9 mouse cellular contexts compared by ENCODE assay signal in the genomic region with DNA sequence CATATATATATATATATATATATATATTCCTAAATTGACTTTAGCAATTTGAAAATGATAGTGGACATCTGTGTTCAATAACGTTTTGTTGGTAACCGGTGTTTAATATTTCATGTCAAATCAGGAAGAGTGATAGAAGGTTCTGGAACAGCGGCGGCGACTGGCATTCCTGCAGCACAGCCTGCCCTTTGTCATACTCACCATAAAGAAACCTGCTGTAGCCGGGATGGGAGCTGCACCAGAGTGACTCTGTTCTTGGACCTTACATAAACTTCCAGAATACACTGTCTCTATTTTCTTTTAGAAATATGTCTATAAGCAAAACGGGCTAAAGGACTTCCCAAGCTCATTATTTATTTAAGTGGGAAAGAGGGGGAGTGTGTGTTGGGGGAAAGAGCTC.
DNase-seq lines count a peak whose midpoint lies in the region; ATAC-seq lines count a peak whose summit lies in the region.
"Had no signal": no experiment of that assay in that cellular context is flagged by ENCODE, and none has a peak within 500 bp of the region (broad histone marks: within the 10 kb centered on the region; RNA-seq: fewer than 3 reads in every experiment).

No protein-coding gene starts in this region.

- WGBS in kidney, embryonic 15.5 days, result 37% methylated on average over 7 of the region's 7 CpGs
- 31% methylated on average over 7 of the region's 7 CpGs for WGBS in embryonic facial prominence, embryonic 13.5 days
- 57% methylated on average over 7 of the region's 7 CpGs for WGBS in forebrain, embryonic 15.5 days
- 65% methylated on average over 7 of the region's 7 CpGs for WGBS in midbrain, embryonic 15.5 days

- H3K4me2 ChIP-seq in kidney, embryonic 15.5 days, result 0 out of 2 replicates have a peak overlapping the region, but pooled peaks have one; percentile 23
- H3K4me2 ChIP-seq in embryonic facial prominence, embryonic 13.5 days, result 0 out of 2 replicates have a peak overlapping the region, but pooled peaks have one; percentile 22
- no peak overlapping the region for H3K4me2 ChIP-seq in forebrain, embryonic 15.5 days (replicated peaks)
- no peak overlapping the region for H3K4me2 ChIP-seq in midbrain, embryonic 15.5 days

- H3K4me1 ChIP-seq in kidney, embryonic 15.5 days, result peaks cover 8% of the 10 kb centered on the region
- no peaks in the 10 kb centered on the region for H3K4me1 ChIP-seq in embryonic facial prominence, embryonic 13.5 days
- H3K4me1 ChIP-seq in forebrain, embryonic 15.5 days, result peaks cover 5% of the 10 kb centered on the region; the same call in 1 of the 2 replicates
- no peaks in the 10 kb centered on the region for H3K4me1 ChIP-seq in midbrain, embryonic 15.5 days

- no peak for DNase-seq in kidney, adult 8-10 months
- no peak for DNase-seq in layer of hippocampus, postnatal 14 days (ENCODE audit: low spot score in 2 of 2)
- DNase-seq in urinary bladder, adult 2 months (ENCODE audit: low spot score), result no peak
- no peak for DNase-seq in layer of hippocampus, adult 9-10 months (ENCODE audit: low spot score)
- DNase-seq: right cerebral cortex, postnatal 14 days had no signal

- H3K9ac ChIP-seq in kidney, embryonic 15.5 days, result no peak overlapping the region
- H3K9ac ChIP-seq in embryonic facial prominence, embryonic 13.5 days, result no peak overlapping the region
- H3K9ac ChIP-seq in forebrain, embryonic 15.5 days (replicated peaks), result no peak overlapping the region
- no peak overlapping the region for H3K9ac ChIP-seq in midbrain, embryonic 15.5 days

- 0 out of 2 replicates have a peak, but pooled peaks cover 5% of the 10 kb centered on the region for H3K27me3 ChIP-seq in kidney, embryonic 15.5 days
- peaks cover 9% of the 10 kb centered on the region; the same call in 1 of the 2 replicates for H3K27me3 ChIP-seq in embryonic facial prominence, embryonic 13.5 days
- no peaks in the 10 kb centered on the region for H3K27me3 ChIP-seq in forebrain, embryonic 15.5 days
- no peaks in the 10 kb centered on the region for H3K27me3 ChIP-seq in midbrain, embryonic 15.5 days (replicated peaks)

- no peak overlapping the region for H3K27ac ChIP-seq in kidney, embryonic 15.5 days
- no peak overlapping the region for H3K27ac ChIP-seq in embryonic facial prominence, embryonic 13.5 days
- H3K27ac ChIP-seq in forebrain, embryonic 15.5 days (replicated peaks), result no peak overlapping the region
- no peak overlapping the region for H3K27ac ChIP-seq in midbrain, embryonic 15.5 days

- H3K36me3 ChIP-seq in kidney, embryonic 15.5 days, result no peaks in the 10 kb centered on the region
- H3K36me3 ChIP-seq in embryonic facial prominence, embryonic 13.5 days, result no peaks in the 10 kb centered on the region
- H3K36me3 ChIP-seq in forebrain, embryonic 15.5 days, result no peaks in the 10 kb centered on the region
- no peaks in the 10 kb centered on the region for H3K36me3 ChIP-seq in midbrain, embryonic 15.5 days (replicated peaks)

- H3K9me3 ChIP-seq in kidney, embryonic 15.5 days (replicated peaks), result no peaks in the 10 kb centered on the region
- H3K9me3 ChIP-seq in embryonic facial prominence, embryonic 13.5 days, result no peaks in the 10 kb centered on the region
- no peaks in the 10 kb centered on the region for H3K9me3 ChIP-seq in forebrain, embryonic 15.5 days
- no peaks in the 10 kb centered on the region for H3K9me3 ChIP-seq in midbrain, embryonic 15.5 days

- ATAC-seq in kidney, embryonic 15.5 days (replicated peaks; ENCODE audit: low FRiP score), result no peak
- no peak for ATAC-seq in embryonic facial prominence, embryonic 13.5 days (ENCODE audit: insufficient number of reproducible peaks, insufficient read depth, low FRiP score, low TSS enrichment, low read depth)
- peak; percentile 48; the same call in 1 of the 2 replicates for ATAC-seq in forebrain, embryonic 15.5 days (replicated peaks)
- peak; percentile 63; the same call in 1 of the 2 replicates for ATAC-seq in midbrain, embryonic 15.5 days (replicated peaks)

- no peak overlapping the region for H3K4me3 ChIP-seq in kidney, embryonic 15.5 days (replicated peaks)
- no peak overlapping the region for H3K4me3 ChIP-seq in embryonic facial prominence, embryonic 13.5 days
- H3K4me3 ChIP-seq in forebrain, embryonic 15.5 days, result no peak overlapping the region
- H3K4me3 ChIP-seq in midbrain, embryonic 15.5 days, result no peak overlapping the region

Comparison
In these comparisons a context has a peak if more than half of its experiments do, and no peak if none do; other contexts are left out.
1. ATAC-seq: peak in forebrain, embryonic 15.5 days (single experiment) and midbrain, embryonic 15.5 days (single experiment); none in kidney, embryonic 15.5 days (single experiment) and embryonic facial prominence, embryonic 13.5 days (single experiment).
2. H3K4me2 ChIP-seq: peak in kidney, embryonic 15.5 days (single experiment) and embryonic facial prominence, embryonic 13.5 days (single experiment); none in forebrain, embryonic 15.5 days (single experiment) and midbrain, embryonic 15.5 days (single experiment).